Comparison of ENCODE assay signal across 30 mouse cellular contexts in the genomic region with DNA sequence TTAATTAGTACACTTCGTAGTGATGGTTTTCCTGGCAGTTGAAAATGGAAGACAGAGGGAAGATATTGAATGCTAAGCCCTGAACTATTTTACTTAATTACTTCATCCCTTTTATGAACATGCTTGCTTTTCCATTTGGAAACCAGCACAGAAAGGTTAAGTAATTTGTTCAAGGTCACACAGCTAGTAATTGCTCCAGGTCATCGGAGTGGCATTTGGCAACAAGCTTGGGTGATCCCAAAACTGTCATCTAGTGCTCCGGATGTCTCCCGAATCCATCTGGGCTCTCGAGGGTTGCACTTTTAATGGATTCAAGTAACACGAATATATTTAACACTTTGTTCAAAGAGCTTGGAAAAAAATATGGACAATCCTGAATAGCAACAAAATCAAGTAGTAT. TPM values are rescaled to one million over a fixed set of nuclear protein-coding genes. Genes with fewer than 3 reads are reported as not detected.
DNase-seq lines count a peak whose midpoint lies in the region; ATAC-seq and TF ChIP-seq lines count a peak whose summit lies in the region.
"Had no signal": no experiment of that assay in that cellular context is flagged by ENCODE, and none has a peak within 500 bp of the region (broad histone marks: within the 10 kb centered on the region; RNA-seq: fewer than 3 reads in every experiment).

No protein-coding gene starts in this region.

- H3K4me1 ChIP-seq in forebrain, embryonic 14.5 days (ENCODE audit: control insufficient read depth, insufficient read depth, low read length), result no peaks in the 10 kb centered on the region
- H3K4me1 ChIP-seq in forebrain, embryonic 13.5 days, result no peaks in the 10 kb centered on the region
- H3K4me1 ChIP-seq in liver, adult 2 months (ENCODE audit: control insufficient read depth, insufficient read depth, low read length), result peaks cover 19% of the 10 kb centered on the region
- peaks cover 2% of the 10 kb centered on the region for H3K4me1 ChIP-seq in liver, embryonic 16.5 days (ENCODE audit: control insufficient read depth, low read depth, low read length)
- H3K4me1 ChIP-seq: embryonic facial prominence, embryonic 12.5 days; embryonic facial prominence, embryonic 15.5 days; forebrain, embryonic 12.5 days; hindbrain, embryonic 12.5 days; hindbrain, embryonic 15.5 days had no signal

- no peak overlapping the region for H3K4me2 ChIP-seq in forebrain, embryonic 14.5 days (ENCODE audit: low read length)
- no peak overlapping the region for H3K4me2 ChIP-seq in forebrain, embryonic 13.5 days
- H3K4me2 ChIP-seq in liver, embryonic 16.5 days (ENCODE audit: low read depth, low read length), result no peak overlapping the region
- H3K4me2 ChIP-seq: embryonic facial prominence, embryonic 12.5 days; embryonic facial prominence, embryonic 15.5 days; forebrain, embryonic 12.5 days; heart, embryonic 11.5 days; hindbrain, embryonic 12.5 days; hindbrain, embryonic 15.5 days had no signal

- no peaks in the 10 kb centered on the region for H3K36me3 ChIP-seq in forebrain, embryonic 14.5 days (ENCODE audit: control insufficient read depth, insufficient read depth, low read length)
- no peaks in the 10 kb centered on the region for H3K36me3 ChIP-seq in forebrain, embryonic 13.5 days (ENCODE audit: poor library complexity, severe bottlenecking)
- no peaks in the 10 kb centered on the region for H3K36me3 ChIP-seq in liver, adult 2 months (ENCODE audit: control insufficient read depth, insufficient read depth, low read length)
- H3K36me3 ChIP-seq in liver, embryonic 16.5 days (ENCODE audit: control insufficient read depth, insufficient read depth), result no peaks in the 10 kb centered on the region
- H3K36me3 ChIP-seq: embryonic facial prominence, embryonic 12.5 days; embryonic facial prominence, embryonic 15.5 days; forebrain, embryonic 12.5 days; G1E; hindbrain, embryonic 12.5 days; hindbrain, embryonic 15.5 days had no signal

- no peak overlapping the region for H3K9ac ChIP-seq in forebrain, embryonic 14.5 days (ENCODE audit: low read length)
- no peak overlapping the region for H3K9ac ChIP-seq in forebrain, embryonic 13.5 days
- no peak overlapping the region for H3K9ac ChIP-seq in liver, adult 2 months (ENCODE audit: low read depth, low read length)
- H3K9ac ChIP-seq in liver, embryonic 16.5 days (ENCODE audit: low read depth, low read length), result no peak overlapping the region
- H3K9ac ChIP-seq: embryonic facial prominence, embryonic 12.5 days; embryonic facial prominence, embryonic 15.5 days; forebrain, embryonic 12.5 days; hindbrain, embryonic 12.5 days; hindbrain, embryonic 15.5 days had no signal

- no peak overlapping the region for H3K27ac ChIP-seq in forebrain, embryonic 14.5 days (ENCODE audit: low read depth, low read length)
- H3K27ac ChIP-seq in forebrain, embryonic 13.5 days, result no peak overlapping the region
- peak overlapping the region; percentile 62 for H3K27ac ChIP-seq in liver, adult 2 months (replicated peaks; ENCODE audit: insufficient read depth, low read depth, low read length)
- H3K27ac ChIP-seq in liver, embryonic 16.5 days (ENCODE audit: low read length), result peak overlapping the region; percentile 78; the same call in 1 of the 2 replicates
- H3K27ac ChIP-seq: embryonic facial prominence, embryonic 12.5 days; embryonic facial prominence, embryonic 15.5 days; forebrain, embryonic 12.5 days; hindbrain, embryonic 12.5 days; hindbrain, embryonic 15.5 days had no signal

- no peak overlapping the region for H3K4me3 ChIP-seq in forebrain, embryonic 14.5 days (ENCODE audit: low read depth, low read length)
- no peak overlapping the region for H3K4me3 ChIP-seq in forebrain, embryonic 13.5 days
- H3K4me3 ChIP-seq in liver, adult 2 months (ENCODE audit: insufficient read depth, low read depth, low read length), result no peak overlapping the region
- no peak overlapping the region for H3K4me3 ChIP-seq in liver, embryonic 16.5 days (ENCODE audit: low read depth, low read length)
- H3K4me3 ChIP-seq: embryonic facial prominence, embryonic 12.5 days; embryonic facial prominence, embryonic 15.5 days; forebrain, embryonic 12.5 days; hindbrain, embryonic 12.5 days; hindbrain, embryonic 15.5 days had no signal

- intact Hi-C loops in left cerebral cortex, postnatal 14 days (cut with DNase I), result no loop called here

- DNase-seq in forebrain, embryonic 14.5 days (ENCODE audit: low spot score), result peak; percentile 5
- peak; percentile 92 for DNase-seq in liver, adult 2 months (ENCODE audit: extremely low read depth, low read depth, low spot score)
- no peak for DNase-seq in liver
- DNase-seq in Muller cell, postnatal 12 days (ENCODE audit: inconsistent ontology term), result peak; percentile 12
- DNase-seq in left cerebral cortex, postnatal 14 days (ENCODE audit: low spot score in 2 of 2), result no peak
- DNase-seq: adrenal gland, adult 8-10 months; adrenal gland, postnatal 25 days; B cell, adult 2 months; cerebellum, adult 11 months; cerebellum, adult 9-11 months; cerebellum, postnatal 25 days; gastrocnemius, postnatal 25 days had no signal

- TF ChIP-seq CTCF in liver, adult 2 months (IDR thresholded peaks at IDR 0.05; ENCODE audit: low read depth, low read length), result no peak

- no peak for TF ChIP-seq POLR2A in liver, adult 2 months (IDR thresholded peaks at IDR 0.05; ENCODE audit: extremely low read depth, insufficient read depth, low read length)

- no peaks in the 10 kb centered on the region for H3K79me2 ChIP-seq in liver, adult 2 months (ENCODE audit: control insufficient read depth, insufficient read depth, low read length)

- 74% methylated on average over 6 of the region's 6 CpGs for WGBS in forebrain, embryonic 14.5 days
- WGBS in forebrain, embryonic 13.5 days, result 80% methylated on average over 6 of the region's 6 CpGs
- 26% methylated on average over 6 of the region's 6 CpGs for WGBS in liver, adult 2 months
- WGBS in liver, embryonic 16.5 days (ENCODE audit: insufficient replicate concordance), result 65% methylated on average over 6 of the region's 6 CpGs

- no peaks in the 10 kb centered on the region for H3K27me3 ChIP-seq in forebrain, embryonic 14.5 days (replicated peaks; ENCODE audit: control insufficient read depth, insufficient read depth, low read length)
- H3K27me3 ChIP-seq in forebrain, embryonic 13.5 days, result no peaks in the 10 kb centered on the region
- H3K27me3 ChIP-seq in liver, adult 2 months (ENCODE audit: control insufficient read depth, insufficient read depth, low read length), result no peaks in the 10 kb centered on the region
- no peaks in the 10 kb centered on the region for H3K27me3 ChIP-seq in liver, embryonic 16.5 days (ENCODE audit: control insufficient read depth, insufficient read depth, low read depth, low read length)
- H3K27me3 ChIP-seq: CH12.LX; embryonic facial prominence, embryonic 12.5 days; embryonic facial prominence, embryonic 15.5 days; forebrain, embryonic 12.5 days; hindbrain, embryonic 12.5 days; hindbrain, embryonic 15.5 days had no signal

- ATAC-seq in forebrain, embryonic 14.5 days, result no peak
- ATAC-seq in forebrain, embryonic 13.5 days, result no peak
- ATAC-seq in liver, embryonic 16.5 days (ENCODE audit: low read depth), result no peak

- no peaks in the 10 kb centered on the region for H3K9me3 ChIP-seq in forebrain, embryonic 14.5 days (replicated peaks; ENCODE audit: control insufficient read depth, low read length)
- H3K9me3 ChIP-seq in forebrain, embryonic 13.5 days (replicated peaks), result no peaks in the 10 kb centered on the region
- H3K9me3 ChIP-seq in liver, embryonic 16.5 days (replicated peaks; ENCODE audit: control insufficient read depth, low read length), result no peaks in the 10 kb centered on the region
- H3K9me3 ChIP-seq: embryonic facial prominence, embryonic 12.5 days; embryonic facial prominence, embryonic 15.5 days; forebrain, embryonic 12.5 days; G1E; hindbrain, embryonic 12.5 days; hindbrain, embryonic 15.5 days had no signal

RNA-seq across cellular contexts. Expression of a gene that starts 0.7 kb away (rescaled TPM):
- not detected in 2 replicates for polyA plus RNA-seq in forebrain, embryonic 14.5 days (2014; fragmentation: Nextera tagmentation; extraction: Ambion mirVana)
- polyA plus RNA-seq in forebrain, embryonic 13.5 days (2015; fragmentation: Nextera tagmentation; extraction: Ambion mirVana), result not detected in 2 replicates
- total RNA-seq in liver, adult 2 months (2014; rRNA removed), result 1,668 and 2,080 TPM in 2 replicates
- polyA plus RNA-seq in liver, adult 2 months (2012; rRNA removed), result 512 and 535 TPM in 2 replicates
- polyA plus RNA-seq in liver, embryonic 16.5 days (2015; fragmentation: Nextera tagmentation; extraction: Ambion mirVana), result 97.0 and 121 TPM in 2 replicates
- total RNA-seq in left cerebral cortex, postnatal 14 days (2021), result 1 to 10 TPM in 1 of 2 experiments, under 1 TPM in 1; 0.76 to 1.3 TPM
- total RNA-seq: adrenal gland, postnatal 25 days; CH12.LX; common myeloid progenitor, adult 5-6 weeks; gastrocnemius, postnatal 25 days; heart, adult 8-10 months; heart, postnatal 25 days; hematopoietic stem cell, adult 5-6 weeks had no signal
- polyA plus RNA-seq: embryonic facial prominence, embryonic 12.5 days; forebrain, embryonic 12.5 days; G1E; heart, embryonic 11.5 days; heart, embryonic 14.5 days; hindbrain, embryonic 12.5 days; intestine, embryonic 14.5 days had no signal

RNA-seq across cellular contexts. Expression of a gene that starts 44.5 kb away (rescaled TPM):
- polyA plus RNA-seq in forebrain, embryonic 14.5 days (2014; fragmentation: Nextera tagmentation; extraction: Ambion mirVana), result not detected in 2 replicates
- not detected in 2 replicates for polyA plus RNA-seq in forebrain, embryonic 13.5 days (2015; fragmentation: Nextera tagmentation; extraction: Ambion mirVana)
- 11.0 and 15.6 TPM in 2 replicates for total RNA-seq in liver, adult 2 months (2014; rRNA removed)
- polyA plus RNA-seq in liver, adult 2 months (2012; rRNA removed), result 6.2 and 6.6 TPM in 2 replicates
- polyA plus RNA-seq in liver, embryonic 16.5 days (2015; fragmentation: Nextera tagmentation; extraction: Ambion mirVana), result 4.4 and 4.8 TPM in 2 replicates
- total RNA-seq in left cerebral cortex, postnatal 14 days (2021), result not detected
- total RNA-seq: adrenal gland, adult 8-10 months; adrenal gland, postnatal 25 days; CH12.LX; gastrocnemius, postnatal 25 days; heart, adult 8-10 months; heart, postnatal 25 days; hematopoietic stem cell, adult 5-6 weeks had no signal
- polyA plus RNA-seq: cerebellum, adult 2 months; embryonic facial prominence, embryonic 12.5 days; forebrain, embryonic 12.5 days; G1E; heart, embryonic 11.5 days; heart, embryonic 14.5 days; heart, postnatal 0 days; hindbrain, embryonic 12.5 days; hindbrain, embryonic 15.5 days; intestine, embryonic 14.5 days had no signal

RNA-seq across cellular contexts. Expression of a gene that starts 49.7 kb away (rescaled TPM):
- 60.2 and 64.3 TPM in 2 replicates for polyA plus RNA-seq in forebrain, embryonic 14.5 days (2014; fragmentation: Nextera tagmentation; extraction: Ambion mirVana)
- 62.5 and 67.5 TPM in 2 replicates for polyA plus RNA-seq in forebrain, embryonic 13.5 days (2015; fragmentation: Nextera tagmentation; extraction: Ambion mirVana)
- total RNA-seq in liver, adult 2 months (2014; rRNA removed), result 22.0 and 25.0 TPM in 2 replicates
- polyA plus RNA-seq in liver, adult 2 months (2012; rRNA removed), result 5.3 and 6.3 TPM in 2 replicates
- polyA plus RNA-seq in liver, embryonic 16.5 days (2015; fragmentation: Nextera tagmentation; extraction: Ambion mirVana), result 24.6 and 25.0 TPM in 2 replicates
- total RNA-seq in left cerebral cortex, postnatal 14 days (2021), result 10 to 100 TPM; 13.3 to 14.2 TPM

Comparison
In these comparisons a context has a peak if more than half of its experiments do, and no peak if none do; other contexts are left out.
1. DNase-seq: peak in forebrain, embryonic 14.5 days (single experiment), liver, adult 2 months (single experiment) and Muller cell, postnatal 12 days (single experiment); none in liver (single experiment) and left cerebral cortex, postnatal 14 days (0 of 2).
2. H3K27ac ChIP-seq: peak in liver, adult 2 months (single experiment) and liver, embryonic 16.5 days (single experiment); none in forebrain, embryonic 14.5 days (single experiment) and forebrain, embryonic 13.5 days (single experiment).
3. RNA of a gene that starts 0.7 kb away (polyA plus RNA-seq): 512 to 535 TPM in liver, adult 2 months and 97.0 to 121 TPM in liver, embryonic 16.5 days; not detected in forebrain, embryonic 14.5 days and not detected in forebrain, embryonic 13.5 days; every median in the first group is over 10 times any median in the second.